17 mouse cellular contexts compared by ENCODE assay signal in genomic region chr13:19022310-19022709, GRCm38 (mm10).
DNase-seq lines count a peak whose midpoint lies in the region; ATAC-seq and TF ChIP-seq lines count a peak whose summit lies in the region.
"Had no signal": no experiment of that assay in that cellular context is flagged by ENCODE, and none has a peak within 500 bp of the region (broad histone marks: within the 10 kb centered on the region; RNA-seq: fewer than 3 reads in every experiment).

No protein-coding gene starts in this region.

- no peak overlapping the region for H3K4me3 ChIP-seq in heart, embryonic 11.5 days (ENCODE audit: low read depth, low read length)
- no peak overlapping the region for H3K4me3 ChIP-seq in lung, embryonic 14.5 days (ENCODE audit: low read depth, low read length)

- ATAC-seq in heart, embryonic 11.5 days (replicated peaks; ENCODE audit: insufficient number of reproducible peaks, low FRiP score, low TSS enrichment), result no peak
- ATAC-seq in lung, embryonic 14.5 days (ENCODE audit: insufficient read depth), result no peak
- peak; percentile 82 for ATAC-seq in cerebellum, adult (ENCODE audit: insufficient number of reproducible peaks, low FRiP score, low TSS enrichment)
- ATAC-seq: intestine, postnatal 0 days had no signal

- TF ChIP-seq CTCF in lung, embryonic 14.5 days (IDR thresholded peaks at IDR 0.05; ENCODE audit: low read depth), result no peak

- no peak overlapping the region for H3K4me2 ChIP-seq in heart, embryonic 11.5 days
- no peak overlapping the region for H3K4me2 ChIP-seq in lung, embryonic 14.5 days

- H3K36me3 ChIP-seq in heart, embryonic 11.5 days (ENCODE audit: control insufficient read depth, insufficient read depth, low read length), result no peaks in the 10 kb centered on the region
- no peaks in the 10 kb centered on the region for H3K36me3 ChIP-seq in lung, embryonic 14.5 days (ENCODE audit: insufficient read depth)

- H3K9me3 ChIP-seq in heart, embryonic 11.5 days (replicated peaks; ENCODE audit: control insufficient read depth, low read length), result no peaks in the 10 kb centered on the region
- H3K9me3 ChIP-seq in lung, embryonic 14.5 days (ENCODE audit: low read depth, low read length), result no peaks in the 10 kb centered on the region

- H3K27me3 ChIP-seq in heart, embryonic 11.5 days (ENCODE audit: control insufficient read depth, insufficient read depth, low read length), result no peaks in the 10 kb centered on the region
- no peaks in the 10 kb centered on the region for H3K27me3 ChIP-seq in lung, embryonic 14.5 days (ENCODE audit: insufficient read depth, low read length)
- H3K27me3 ChIP-seq: CH12.LX had no signal

- no peaks in the 10 kb centered on the region for H3K4me1 ChIP-seq in heart, embryonic 11.5 days (ENCODE audit: control insufficient read depth, insufficient read depth, low read length)
- H3K4me1 ChIP-seq in lung, embryonic 14.5 days (ENCODE audit: insufficient read depth), result no peaks in the 10 kb centered on the region

- WGBS in heart, embryonic 11.5 days (ENCODE audit: insufficient replicate concordance), result 80% methylated on average over 3 of the region's 3 CpGs
- WGBS in lung, embryonic 14.5 days, result 57% methylated on average over 3 of the region's 3 CpGs

- H3K27ac ChIP-seq in heart, embryonic 11.5 days (ENCODE audit: low read depth, low read length), result no peak overlapping the region
- H3K27ac ChIP-seq in lung, embryonic 14.5 days (ENCODE audit: low read depth), result no peak overlapping the region

- DNase-seq in heart, adult 18-20 months, result peak; percentile 36 to 38
- peak; percentile 13 for DNase-seq in lung, embryonic 14.5 days
- DNase-seq in lung, postnatal 25 days (ENCODE audit: low spot score), result no peak
- peak; percentile 85 to 92 for DNase-seq in cerebellum, postnatal 14 days
- no peak for DNase-seq in gastrocnemius, adult 18-20 months (ENCODE audit: low spot score)
- no peak for DNase-seq in adrenal gland, postnatal 4 days (ENCODE audit: low spot score in 2 of 2)
- DNase-seq: adrenal gland, postnatal 14 days; heart, adult 11 months; kidney, postnatal 10 days; layer of hippocampus, adult 9-11 months; midbrain, embryonic 14.5 days; right cerebral cortex, postnatal 14 days; thymus, postnatal 4 days had no signal

- H3K9ac ChIP-seq in heart, embryonic 11.5 days (ENCODE audit: low read depth, low read length), result no peak overlapping the region
- no peak overlapping the region for H3K9ac ChIP-seq in lung, embryonic 14.5 days

Comparison
In these comparisons a context has a peak if more than half of its experiments do, and no peak if none do; other contexts are left out.
1. DNase-seq: peak in heart, adult 18-20 months (2 of 2), lung, embryonic 14.5 days (single experiment) and cerebellum, postnatal 14 days (2 of 2); none in lung, postnatal 25 days (single experiment), gastrocnemius, adult 18-20 months (single experiment) and adrenal gland, postnatal 4 days (0 of 2).